Mouse (Mus musculus): Measurements from ENCODE around the gene Mcf2l. TPM values are rescaled to one million over a fixed set of nuclear protein-coding genes. Genes with fewer than 3 reads are reported as not detected.

Gene Mcf2l
- 1.0 TPM for polyA plus RNA-seq (2017; shearing (Covaris generic))

DNA sequence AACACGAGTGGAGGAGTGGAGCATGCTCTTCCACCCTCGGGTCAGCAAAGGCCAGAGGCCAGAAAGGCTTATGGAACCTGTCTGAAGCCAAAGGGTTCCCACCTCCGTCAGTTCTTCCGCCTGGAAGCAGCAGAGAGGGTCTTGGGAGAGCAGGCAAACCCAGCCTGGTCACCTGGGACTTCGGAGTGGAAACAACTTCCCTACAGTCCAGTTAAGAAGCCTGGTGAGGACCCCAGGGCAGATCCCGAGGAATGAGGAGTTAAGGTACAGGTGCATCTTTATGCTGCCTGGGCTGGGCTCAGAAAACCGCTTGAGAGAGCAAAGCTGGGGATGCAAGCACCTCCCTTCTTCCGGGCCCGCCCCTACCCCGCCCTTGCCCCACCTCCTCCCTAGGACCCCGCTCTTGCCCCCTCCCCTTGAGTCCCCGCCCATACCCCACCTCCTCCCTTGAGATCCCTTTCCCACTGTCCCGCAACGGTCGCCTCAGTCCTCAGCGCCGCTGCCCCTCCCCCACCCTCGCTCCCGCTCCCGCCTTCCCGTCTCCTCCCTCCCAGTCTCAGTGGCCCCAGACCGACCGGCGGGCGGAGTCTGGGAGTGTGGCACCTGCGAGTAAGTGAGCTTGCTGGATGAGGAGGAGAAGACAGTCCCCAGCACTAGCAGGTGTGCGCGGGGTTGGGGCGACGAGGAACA lies at the start of gene Mcf2l:
Mcf2l (plus strand) TSS at position 450 of the 690 bp plus-strand sequence.

DNA sequence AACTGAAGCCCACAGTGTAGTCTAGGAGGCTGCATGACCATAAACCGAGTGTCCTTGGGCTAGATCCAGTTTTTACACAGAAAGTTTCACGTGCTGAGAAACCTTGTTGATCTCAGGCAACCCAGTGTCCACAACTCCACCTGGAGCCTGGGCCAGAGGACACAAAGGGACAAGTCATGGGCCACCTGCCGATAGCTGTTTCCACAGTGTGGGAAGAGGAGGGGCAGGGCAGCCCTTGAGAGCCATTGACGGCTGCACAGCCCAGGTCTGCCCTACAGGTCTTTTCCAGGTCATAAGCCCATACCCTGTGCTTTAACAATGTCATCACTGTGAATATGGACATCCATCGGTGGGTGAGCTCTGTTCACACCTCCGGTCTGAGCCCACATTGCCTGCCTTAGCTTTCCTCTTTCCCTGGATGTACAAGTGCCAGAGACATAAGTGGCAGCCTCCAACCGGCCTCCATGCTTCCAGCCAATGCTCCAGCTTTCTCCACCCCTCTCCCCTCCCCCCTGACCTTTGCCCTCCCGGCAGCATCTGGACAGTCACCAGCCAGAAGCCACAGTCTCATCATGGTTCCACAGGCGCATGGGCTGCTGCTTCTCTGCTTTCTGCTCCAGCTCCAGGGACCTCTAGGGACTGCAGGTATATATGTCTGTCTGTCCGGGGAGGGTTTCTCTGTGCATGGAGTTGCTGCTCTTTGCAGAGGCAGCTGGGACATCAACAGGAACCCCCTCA lies 152.1 kb downstream of the Mcf2l start, which contains the start of gene F7:
F7 (plus strand) TSS at position 548 of the 738 bp plus-strand sequence.

GRCm38 (mm10) chr8:13037015-13037414 lies 163.4 kb downstream of the Mcf2l start, which contains the start of gene F10:
Gene F10, plus strand, starts transcription at chr8:13037308.

GRCm38 (mm10) chr8:13060441-13061150 lies 187.0 kb downstream of the Mcf2l start, which contains the start of gene Proz:
Gene Proz, plus strand, starts transcription at chr8:13060914.

Other genes with a start within 250 kb of the Mcf2l start
- gene Tubgcp3, start 201.6 kb upstream of the Mcf2l start, polyA plus RNA-seq (2017; shearing (Covaris generic)) = 54.2 TPM
- gene Atp11a, start 116.8 kb upstream of the Mcf2l start, polyA plus RNA-seq (2017; shearing (Covaris generic)) = 26.6 TPM
- not detected for gene F7, start 152.2 kb downstream of the Mcf2l start, polyA plus RNA-seq (2017; shearing (Covaris generic))
- gene F10, start 163.5 kb downstream of the Mcf2l start, polyA plus RNA-seq (2017; shearing (Covaris generic)) = not detected
- 2.2 TPM for gene Proz, start 187.1 kb downstream of the Mcf2l start, polyA plus RNA-seq (2017; shearing (Covaris generic))
- 37.3 TPM for gene Pcid2, start 231.7 kb downstream of the Mcf2l start, polyA plus RNA-seq (2017; shearing (Covaris generic))
- 24.1 TPM for gene Cul4a, start 231.8 kb downstream of the Mcf2l start, polyA plus RNA-seq (2017; shearing (Covaris generic))

Data from effector memory CD4-positive, alpha-beta T cell, adult 5 months (primary cell).